Mouse (Mus musculus): ENCODE data around the gene Rtp2. TPM values are rescaled to one million over a fixed set of nuclear protein-coding genes. Genes with fewer than 3 reads are reported as not detected.

Gene Rtp2
- polyA plus RNA-seq, 1 experiment from 2014 or later: not detected

DNA sequence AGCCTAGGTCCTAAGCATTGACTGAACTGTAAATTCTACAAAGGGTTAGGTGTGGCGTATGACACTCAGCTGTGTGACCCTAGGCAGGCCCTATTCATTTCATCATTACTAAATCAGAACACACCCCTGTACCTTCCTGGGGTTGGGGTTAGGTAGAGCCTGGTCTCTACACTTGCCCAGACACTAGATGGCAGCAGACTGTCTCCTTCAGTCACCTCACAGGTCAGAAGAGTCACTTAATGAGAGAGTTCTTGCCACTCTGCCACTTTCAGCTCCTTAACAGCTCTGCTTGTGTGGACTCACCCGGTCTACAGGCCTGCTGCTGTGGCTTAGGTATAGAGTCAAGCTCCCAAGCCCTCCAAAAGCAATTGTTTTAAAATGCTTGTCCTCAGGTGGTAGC is 30.2 kb upstream of the Rtp2 start:
- 84% methylated on average over 2 of the region's 2 CpGs for WGBS

DNA sequence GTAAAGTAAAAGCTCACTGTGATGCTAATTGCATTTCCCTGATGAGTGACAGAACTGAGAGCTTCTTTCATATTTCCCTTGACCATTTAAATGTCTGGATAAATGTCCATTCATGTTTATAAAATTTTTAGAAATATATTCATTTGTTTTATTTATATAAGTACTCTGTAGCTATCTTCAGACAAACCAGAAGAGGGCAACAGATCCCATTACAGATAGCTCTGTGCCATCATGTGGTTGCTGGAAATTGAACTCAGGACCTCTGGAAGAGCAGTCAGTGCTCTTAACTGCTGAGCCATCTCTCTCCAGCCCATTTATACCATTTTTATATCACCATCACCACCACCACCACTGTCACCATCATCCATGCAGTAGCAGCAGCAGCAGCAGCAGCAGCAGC is 26.7 kb upstream of the Rtp2 start:
- Histone ChIP-seq H3K27me3 (ENCODE audit: control insufficient read depth, insufficient read depth, low read length) (no peaks in the 10 kb centered on the region), H3K27ac (ENCODE audit: low read depth, low read length) (no peak overlapping the region), H3K9me3 (ENCODE audit: control insufficient read depth, low read length) (no peaks in the 10 kb centered on the region), H3K4me3 (ENCODE audit: low read length) (no peak overlapping the region), H3K4me1 (ENCODE audit: control insufficient read depth, insufficient read depth, low read length) (no peaks in the 10 kb centered on the region), H3K4me2 (replicated peaks; ENCODE audit: low read depth, low read length) (no peak overlapping the region), H3K36me3 (ENCODE audit: control insufficient read depth, insufficient read depth, low read length) (no peaks in the 10 kb centered on the region), H3K9ac (ENCODE audit: low read depth, low read length) (no peak overlapping the region)
- ATAC-seq (ENCODE audit: low FRiP score, low TSS enrichment): no peak

More for the DNA sequence above, 30.2 kb upstream of the Rtp2 start:
- Histone ChIP-seq H3K9ac (ENCODE audit: low read depth, low read length) (no peak overlapping the region), H3K27me3 (ENCODE audit: control insufficient read depth, insufficient read depth, low read length) (no peaks in the 10 kb centered on the region), H3K27ac (ENCODE audit: low read depth, low read length) (no peak overlapping the region), H3K4me3 (ENCODE audit: low read length) (no peak overlapping the region), H3K36me3 (ENCODE audit: control insufficient read depth, insufficient read depth, low read length) (no peaks in the 10 kb centered on the region; the same call in 1 of the 2 replicates), H3K9me3 (ENCODE audit: control insufficient read depth, low read length) (no peaks in the 10 kb centered on the region), H3K4me1 (ENCODE audit: control insufficient read depth, insufficient read depth, low read length) (no peaks in the 10 kb centered on the region), H3K4me2 (replicated peaks; ENCODE audit: low read depth, low read length) (no peak overlapping the region)
- ATAC-seq (ENCODE audit: low FRiP score, low TSS enrichment): no peak

DNA sequence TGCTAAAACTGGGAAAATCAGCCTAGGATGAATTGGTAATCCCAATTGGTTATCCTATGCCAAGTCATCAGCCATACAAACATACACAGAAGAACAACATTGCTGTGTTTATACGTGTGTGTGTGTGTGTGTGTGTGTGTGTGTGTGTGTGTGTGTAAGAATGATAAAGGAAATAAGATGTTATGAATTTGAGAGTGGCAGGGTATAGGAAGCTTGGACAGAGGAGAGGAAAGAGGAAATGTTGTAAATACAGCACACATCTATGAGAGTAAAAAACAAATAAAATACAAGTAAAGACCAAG is 21.7 kb upstream of the Rtp2 start:
- Histone ChIP-seq H3K9ac (ENCODE audit: low read depth, low read length) (no peak overlapping the region), H3K9me3 (ENCODE audit: control insufficient read depth, low read length) (no peaks in the 10 kb centered on the region), H3K4me2 (replicated peaks; ENCODE audit: low read depth, low read length) (no peak overlapping the region), H3K27me3 (ENCODE audit: control insufficient read depth, insufficient read depth, low read length) (no peaks in the 10 kb centered on the region), H3K36me3 (ENCODE audit: control insufficient read depth, insufficient read depth, low read length) (no peaks in the 10 kb centered on the region), H3K27ac (ENCODE audit: low read depth, low read length) (no peak overlapping the region), H3K4me1 (ENCODE audit: control insufficient read depth, insufficient read depth, low read length) (no peaks in the 10 kb centered on the region), H3K4me3 (ENCODE audit: low read length) (no peak overlapping the region)
- ATAC-seq (ENCODE audit: low FRiP score, low TSS enrichment): no peak
- 4% methylated on average over 1 of the region's 1 CpGs for WGBS

DNA sequence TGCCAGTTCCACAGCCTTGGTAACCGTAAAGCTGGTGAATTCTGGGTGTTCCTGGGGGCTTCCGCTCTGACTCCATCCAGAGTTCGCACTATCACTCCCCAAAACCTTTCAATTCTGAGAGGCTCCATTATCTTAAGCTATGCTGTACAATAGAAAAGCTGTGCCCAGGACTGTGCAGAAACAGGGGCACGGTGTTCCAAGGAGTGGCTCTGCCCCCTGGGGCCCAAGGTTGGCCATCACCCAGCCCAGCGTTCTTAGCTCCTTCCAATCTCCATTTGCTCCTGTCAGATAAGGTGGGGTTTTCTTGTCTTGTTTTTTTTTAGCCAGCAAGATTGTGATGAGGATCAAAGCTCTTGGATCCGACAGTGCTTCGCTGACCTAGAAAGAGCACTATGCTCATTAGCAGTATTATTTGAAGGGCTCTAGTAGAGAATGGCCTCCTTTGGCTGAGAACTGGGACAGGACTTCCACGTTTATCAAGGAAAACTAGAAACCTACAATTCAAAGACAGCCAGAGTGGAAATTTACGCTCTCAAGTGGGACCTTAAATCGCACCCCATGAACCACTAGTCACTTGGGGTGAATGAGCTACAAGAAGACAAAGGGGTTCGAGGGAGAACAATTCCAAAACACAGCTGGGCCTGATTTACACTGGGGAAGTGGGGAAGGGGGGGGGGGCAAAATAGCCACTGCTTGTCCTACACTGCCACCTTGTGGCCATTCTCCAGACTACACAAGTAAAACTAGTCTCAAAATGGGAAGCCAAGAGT is 21.2 kb upstream of the Rtp2 start:
- H3K9ac ChIP-seq (ENCODE audit: low read depth, low read length): no peak overlapping the region
- H3K4me3 ChIP-seq (ENCODE audit: low read length): no peak overlapping the region
- H3K36me3 ChIP-seq (ENCODE audit: control insufficient read depth, insufficient read depth, low read length): no peaks in the 10 kb centered on the region
- no peaks in the 10 kb centered on the region for H3K4me1 ChIP-seq (ENCODE audit: control insufficient read depth, insufficient read depth, low read length)
- H3K27ac ChIP-seq (ENCODE audit: low read depth, low read length): no peak overlapping the region
- no peak for ATAC-seq (ENCODE audit: low FRiP score, low TSS enrichment)
- H3K9me3 ChIP-seq (ENCODE audit: control insufficient read depth, low read length): no peaks in the 10 kb centered on the region
- no peaks in the 10 kb centered on the region for H3K27me3 ChIP-seq (ENCODE audit: control insufficient read depth, insufficient read depth, low read length)
- H3K4me2 ChIP-seq (replicated peaks; ENCODE audit: low read depth, low read length): no peak overlapping the region
- 51% methylated on average over 11 of the region's 11 CpGs for WGBS

DNA sequence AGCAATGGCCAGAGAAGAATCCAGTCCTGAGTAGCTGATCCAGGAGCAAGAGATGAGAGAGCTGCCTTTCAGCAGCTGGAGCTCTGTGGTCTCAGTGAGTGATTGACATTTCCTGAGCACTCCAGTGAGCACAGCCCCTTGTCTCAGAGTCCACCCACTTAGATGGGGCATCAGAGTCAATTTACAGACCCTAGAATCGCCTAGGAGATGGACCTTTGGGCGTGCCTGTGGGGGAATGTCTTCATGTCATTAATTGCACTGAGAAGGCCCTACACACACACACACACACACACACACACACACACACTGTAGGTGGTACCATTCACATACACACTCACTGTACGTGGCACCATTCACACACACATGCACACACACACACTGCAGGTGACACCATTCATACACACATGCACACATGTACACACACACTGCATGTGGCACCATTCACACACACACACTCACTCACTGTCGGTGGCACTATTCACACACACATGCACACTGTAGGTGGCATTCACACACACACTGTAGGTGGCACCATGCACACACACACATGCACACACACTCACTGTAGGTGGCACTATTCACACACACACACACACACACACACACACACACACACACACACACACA is 20.0 kb upstream of the Rtp2 start:
- H3K4me3 ChIP-seq (ENCODE audit: low read length): no peak overlapping the region
- no peak for ATAC-seq (ENCODE audit: low FRiP score, low TSS enrichment)
- H3K4me1 ChIP-seq (ENCODE audit: control insufficient read depth, insufficient read depth, low read length): no peaks in the 10 kb centered on the region
- H3K9ac ChIP-seq (ENCODE audit: low read depth, low read length): no peak overlapping the region
- H3K27me3 ChIP-seq (ENCODE audit: control insufficient read depth, insufficient read depth, low read length): no peaks in the 10 kb centered on the region
- no peak overlapping the region for H3K27ac ChIP-seq (ENCODE audit: low read depth, low read length)
- no peaks in the 10 kb centered on the region for H3K36me3 ChIP-seq (ENCODE audit: control insufficient read depth, insufficient read depth, low read length)
- no peaks in the 10 kb centered on the region for H3K9me3 ChIP-seq (ENCODE audit: control insufficient read depth, low read length)
- H3K4me2 ChIP-seq (replicated peaks; ENCODE audit: low read depth, low read length): no peak overlapping the region
- 76% methylated on average over 4 of the region's 4 CpGs for WGBS

DNA sequence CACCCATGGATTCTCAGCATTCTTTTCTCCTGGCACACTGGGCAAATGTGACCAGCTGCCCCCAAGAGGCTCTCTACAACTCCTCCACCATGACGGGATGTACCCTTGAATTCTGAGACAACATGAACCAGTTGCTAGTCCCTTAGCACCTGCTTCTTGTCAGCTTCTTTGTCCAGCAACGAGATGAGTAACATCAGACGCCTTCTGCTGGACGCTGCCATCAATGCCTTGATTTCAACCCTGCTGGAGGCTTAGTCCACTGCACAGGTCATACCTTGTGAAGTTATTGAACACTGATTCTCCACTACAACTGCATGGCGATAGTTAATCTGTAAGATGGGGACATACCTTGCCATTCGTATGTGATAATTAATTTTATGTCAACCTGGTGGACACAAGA is 15.5 kb upstream of the Rtp2 start:
- H3K27ac ChIP-seq (ENCODE audit: low read depth, low read length): no peak overlapping the region
- H3K4me1 ChIP-seq (ENCODE audit: control insufficient read depth, insufficient read depth, low read length): no peaks in the 10 kb centered on the region
- WGBS: 91% methylated on average over 6 of the region's 6 CpGs
- no peaks in the 10 kb centered on the region for H3K9me3 ChIP-seq (ENCODE audit: control insufficient read depth, low read length)
- H3K4me2 ChIP-seq (replicated peaks; ENCODE audit: low read depth, low read length): no peak overlapping the region
- no peaks in the 10 kb centered on the region for H3K36me3 ChIP-seq (ENCODE audit: control insufficient read depth, insufficient read depth, low read length)
- H3K9ac ChIP-seq (ENCODE audit: low read depth, low read length): no peak overlapping the region
- no peaks in the 10 kb centered on the region for H3K27me3 ChIP-seq (ENCODE audit: control insufficient read depth, insufficient read depth, low read length)
- no peak for ATAC-seq (ENCODE audit: low FRiP score, low TSS enrichment)
- H3K4me3 ChIP-seq (ENCODE audit: low read length): no peak overlapping the region

DNA sequence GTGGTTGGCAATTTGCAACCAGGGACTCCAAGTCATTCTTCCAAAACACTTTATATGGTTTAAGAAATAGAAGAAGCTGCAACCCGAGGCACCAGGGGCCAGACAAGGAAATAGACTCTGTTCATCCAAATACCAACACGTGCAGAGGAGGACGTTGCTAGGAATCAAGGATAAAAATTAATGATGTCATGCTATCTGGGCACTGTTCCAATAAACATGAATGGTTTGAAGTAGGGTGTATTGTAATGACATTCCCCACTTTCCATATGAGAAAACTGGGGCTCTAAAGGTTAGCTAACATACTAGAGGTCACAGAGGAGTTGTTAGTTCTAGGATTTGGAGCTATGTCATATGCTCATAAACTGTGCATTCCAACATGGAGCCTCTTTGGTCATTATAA is 12.6 kb upstream of the Rtp2 start:
- H3K4me3 ChIP-seq (ENCODE audit: low read length): no peak overlapping the region
- H3K9me3 ChIP-seq (ENCODE audit: control insufficient read depth, low read length): no peaks in the 10 kb centered on the region
- H3K27ac ChIP-seq (ENCODE audit: low read depth, low read length): no peak overlapping the region
- no peaks in the 10 kb centered on the region for H3K36me3 ChIP-seq (ENCODE audit: control insufficient read depth, insufficient read depth, low read length)
- no peak for ATAC-seq (ENCODE audit: low FRiP score, low TSS enrichment)
- H3K4me1 ChIP-seq (ENCODE audit: control insufficient read depth, insufficient read depth, low read length): no peaks in the 10 kb centered on the region
- WGBS: 52% methylated on average over 3 of the region's 3 CpGs
- H3K27me3 ChIP-seq (ENCODE audit: control insufficient read depth, insufficient read depth, low read length): no peaks in the 10 kb centered on the region
- no peak overlapping the region for H3K9ac ChIP-seq (ENCODE audit: low read depth, low read length)
- H3K4me2 ChIP-seq (replicated peaks; ENCODE audit: low read depth, low read length): no peak overlapping the region

DNA sequence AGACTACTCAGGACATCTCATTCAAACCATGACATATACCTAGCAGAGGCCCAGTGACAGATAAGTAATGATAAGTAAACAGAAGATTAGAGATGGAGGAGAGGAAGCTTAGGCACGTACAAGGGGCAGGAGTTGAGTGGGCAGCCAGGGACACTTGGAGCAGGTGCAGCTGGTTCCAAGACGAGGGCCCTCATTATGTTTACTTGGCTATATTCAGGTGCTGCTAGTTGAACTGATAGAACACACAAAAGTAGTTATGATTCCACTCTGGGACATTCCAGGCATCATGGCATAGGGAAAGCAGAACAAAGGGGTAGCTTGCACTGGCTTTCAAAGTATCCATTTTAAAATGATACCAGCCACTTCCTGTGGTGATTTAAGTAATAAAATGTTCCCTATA is 2.2 kb upstream of the Rtp2 start:
- 67% methylated on average over 2 of the region's 2 CpGs for WGBS
- no peaks in the 10 kb centered on the region for H3K9me3 ChIP-seq (ENCODE audit: control insufficient read depth, low read length)
- H3K36me3 ChIP-seq (ENCODE audit: control insufficient read depth, insufficient read depth, low read length): no peaks in the 10 kb centered on the region
- no peak overlapping the region for H3K27ac ChIP-seq (ENCODE audit: low read depth, low read length)
- no peaks in the 10 kb centered on the region for H3K4me1 ChIP-seq (ENCODE audit: control insufficient read depth, insufficient read depth, low read length)
- no peak overlapping the region for H3K4me3 ChIP-seq (ENCODE audit: low read length)
- H3K9ac ChIP-seq (ENCODE audit: low read depth, low read length): no peak overlapping the region
- ATAC-seq (ENCODE audit: low FRiP score, low TSS enrichment): no peak
- no peaks in the 10 kb centered on the region for H3K27me3 ChIP-seq (ENCODE audit: control insufficient read depth, insufficient read depth, low read length)
- no peak overlapping the region for H3K4me2 ChIP-seq (replicated peaks; ENCODE audit: low read depth, low read length)

DNA sequence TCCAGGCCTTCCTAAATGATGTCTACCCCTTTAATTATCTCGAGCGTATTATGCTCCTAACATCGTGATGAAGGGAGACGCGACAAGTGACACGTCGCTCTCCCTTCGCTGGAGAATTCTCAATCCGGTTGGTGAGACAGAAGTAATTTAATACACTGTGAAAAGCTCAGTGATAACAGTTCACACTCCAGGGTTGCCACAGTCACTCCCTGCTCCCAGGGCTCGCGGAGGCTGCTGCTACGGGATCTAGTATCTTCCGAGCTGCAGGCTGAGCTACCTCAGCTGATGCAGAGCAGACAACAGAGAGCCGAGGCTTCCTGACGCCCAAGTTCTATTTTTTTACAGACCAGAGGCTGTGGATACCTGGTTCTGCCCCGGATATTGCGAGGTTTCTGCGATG is 919 bp downstream of the Rtp2 start:
- Histone ChIP-seq H3K9me3 (ENCODE audit: control insufficient read depth, low read length) (no peaks in the 10 kb centered on the region), H3K27me3 (ENCODE audit: control insufficient read depth, insufficient read depth, low read length) (no peaks in the 10 kb centered on the region), H3K4me3 (ENCODE audit: low read length) (no peak overlapping the region), H3K36me3 (ENCODE audit: control insufficient read depth, insufficient read depth, low read length) (no peaks in the 10 kb centered on the region), H3K9ac (ENCODE audit: low read depth, low read length) (no peak overlapping the region), H3K4me1 (ENCODE audit: control insufficient read depth, insufficient read depth, low read length) (no peaks in the 10 kb centered on the region), H3K4me2 (replicated peaks; ENCODE audit: low read depth, low read length) (no peak overlapping the region), H3K27ac (ENCODE audit: low read depth, low read length) (no peak overlapping the region)
- ATAC-seq (ENCODE audit: low FRiP score, low TSS enrichment): no peak
- 59% methylated on average over 18 of the region's 18 CpGs for WGBS

All from kidney, embryonic 14.5 days (tissue).